Mouse (Mus musculus) bone marrow, adult 2 months (tissue): ENCODE results near the gene Pmvk.

Experiments
- CTCF ChIP-seq: fragments of 200-500 bp; IDR thresholded peaks from 2 replicates; pipeline ENCODE4 v1.5.1; 2011; ENCODE audit warnings: low read length, control low read depth; ENCODE audit not compliant: control insufficient read depth, insufficient read depth
- POLR2A ChIP-seq: fragments of 200-500 bp; IDR thresholded peaks from 2 replicates; pipeline ENCODE4 v1.6.1; 2011; ENCODE audit warnings: low read depth, mild to moderate bottlenecking, control low read depth, low read length, borderline replicate concordance; ENCODE audit not compliant: control insufficient read depth

GRCm38 (mm10) chr3:89409701-89410100, 44.6 kb upstream of the Pmvk start:
- no peak for TF ChIP-seq CTCF
- TF ChIP-seq POLR2A: no peak
